Mouse (Mus musculus): ENCODE results near the gene Tgm2. TPM values are rescaled to one million over a fixed set of nuclear protein-coding genes. Genes with fewer than 3 reads are reported as not detected.

Gene Tgm2
- polyA plus RNA-seq, 1 experiment from 2014 or later: 218 TPM

GRCm38 (mm10) chr2:158167496-158168205 lies 21.4 kb upstream of the Tgm2 start:
- Histone ChIP-seq H3K4me3 (no peak overlapping the region), H3K4me2 (peak overlapping the region; percentile 24; the same call in 1 of the 2 replicates), H3K9ac (0 out of 2 replicates have a peak overlapping the region, but pooled peaks have one; percentile 12), H3K4me1 (peaks cover 36% of the 10 kb centered on the region), H3K36me3 (no peaks in the 10 kb centered on the region), H3K27me3 (replicated peaks) (no peaks in the 10 kb centered on the region), H3K9me3 (0 out of 2 replicates have a peak, but pooled peaks cover 5% of the 10 kb centered on the region), H3K27ac (replicated peaks) (peak overlapping the region; percentile 85)
- ATAC-seq (ENCODE audit: extremely low read depth, insufficient number of reproducible peaks, low FRiP score, low TSS enrichment): no peak
- 30% methylated on average over 9 of the region's 9 CpGs for WGBS

- WGBS: 71% methylated on average over 7 of the region's 7 CpGs
- H3K9ac ChIP-seq: no peak overlapping the region
- H3K4me1 ChIP-seq: peaks cover 41% of the 10 kb centered on the region
Measured at GRCm38 (mm10) chr2:158166628-158167027, 20.4 kb upstream of the Tgm2 start.

GRCm38 (mm10) chr2:158165776-158166175 lies 19.5 kb upstream of the Tgm2 start:
- Histone ChIP-seq H3K36me3 (no peaks in the 10 kb centered on the region), H3K4me3 (no peak overlapping the region), H3K27me3 (replicated peaks) (no peaks in the 10 kb centered on the region), H3K27ac (replicated peaks) (no peak overlapping the region), H3K4me1 (peaks cover 45% of the 10 kb centered on the region), H3K4me2 (no peak overlapping the region), H3K9ac (no peak overlapping the region), H3K9me3 (no peaks in the 10 kb centered on the region)
- ATAC-seq (ENCODE audit: extremely low read depth, insufficient number of reproducible peaks, low FRiP score, low TSS enrichment): no peak
- 77% methylated on average over 4 of the region's 4 CpGs for WGBS

More at GRCm38 (mm10) chr2:158166628-158167027, 20.4 kb upstream of the Tgm2 start:
- H3K4me2 ChIP-seq: no peak overlapping the region
- H3K27me3 ChIP-seq (replicated peaks): no peaks in the 10 kb centered on the region
- H3K36me3 ChIP-seq: no peaks in the 10 kb centered on the region
- peak overlapping the region; percentile 85 for H3K27ac ChIP-seq (replicated peaks)
- ATAC-seq (ENCODE audit: extremely low read depth, insufficient number of reproducible peaks, low FRiP score, low TSS enrichment): no peak
- no peak overlapping the region for H3K4me3 ChIP-seq
- no peaks in the 10 kb centered on the region for H3K9me3 ChIP-seq

- peaks cover 39% of the 10 kb centered on the region for H3K4me1 ChIP-seq
- 0 out of 2 replicates have a peak, but pooled peaks cover 4% of the 10 kb centered on the region for H3K9me3 ChIP-seq
- H3K27me3 ChIP-seq (replicated peaks): no peaks in the 10 kb centered on the region
- H3K27ac ChIP-seq (replicated peaks): no peak overlapping the region
- H3K9ac ChIP-seq: no peak overlapping the region
- WGBS: 67% methylated on average over 6 of the region's 6 CpGs
- H3K4me3 ChIP-seq: no peak overlapping the region
- no peak overlapping the region for H3K4me2 ChIP-seq
- ATAC-seq (ENCODE audit: extremely low read depth, insufficient number of reproducible peaks, low FRiP score, low TSS enrichment): no peak
- no peaks in the 10 kb centered on the region for H3K36me3 ChIP-seq
Measured at GRCm38 (mm10) chr2:158163034-158163433, 16.8 kb upstream of the Tgm2 start.

- ATAC-seq (ENCODE audit: extremely low read depth, insufficient number of reproducible peaks, low FRiP score, low TSS enrichment): no peak
- no peak overlapping the region for H3K27ac ChIP-seq (replicated peaks)
Measured at GRCm38 (mm10) chr2:158161761-158162160, 15.5 kb upstream of the Tgm2 start.

GRCm38 (mm10) chr2:158159376-158160235 lies 13.4 kb upstream of the Tgm2 start:
- WGBS: 19% methylated on average over 7 of the region's 7 CpGs
- Histone ChIP-seq H3K4me3 (peak overlapping the region; percentile 22), H3K4me1 (peaks cover 23% of the 10 kb centered on the region), H3K9ac (peak overlapping the region; percentile 76), H3K36me3 (no peaks in the 10 kb centered on the region), H3K27ac (replicated peaks) (peak overlapping the region; percentile 83), H3K27me3 (replicated peaks) (no peaks in the 10 kb centered on the region), H3K9me3 (0 out of 2 replicates have a peak, but pooled peaks cover 4% of the 10 kb centered on the region), H3K4me2 (peak overlapping the region; percentile 67)
- ATAC-seq (ENCODE audit: extremely low read depth, insufficient number of reproducible peaks, low FRiP score, low TSS enrichment): 0 out of 2 replicates have a peak, but pooled peaks have one; percentile 16

More at GRCm38 (mm10) chr2:158161761-158162160, 15.5 kb upstream of the Tgm2 start:
- Histone ChIP-seq H3K4me3 (no peak overlapping the region), H3K4me1 (peaks cover 27% of the 10 kb centered on the region), H3K4me2 (no peak overlapping the region), H3K9ac (no peak overlapping the region), H3K9me3 (0 out of 2 replicates have a peak, but pooled peaks cover 4% of the 10 kb centered on the region), H3K36me3 (no peaks in the 10 kb centered on the region), H3K27me3 (replicated peaks) (no peaks in the 10 kb centered on the region)
- WGBS: 74% methylated on average over 6 of the region's 6 CpGs

GRCm38 (mm10) chr2:158157654-158158053 lies 11.4 kb upstream of the Tgm2 start:
- no peaks in the 10 kb centered on the region for H3K27me3 ChIP-seq (replicated peaks)
- H3K4me1 ChIP-seq: peaks cover 40% of the 10 kb centered on the region
- no peaks in the 10 kb centered on the region for H3K36me3 ChIP-seq
- 70% methylated on average over 8 of the region's 8 CpGs for WGBS
- no peak overlapping the region for H3K4me3 ChIP-seq
- H3K9me3 ChIP-seq: 0 out of 2 replicates have a peak, but pooled peaks cover 4% of the 10 kb centered on the region
- H3K4me2 ChIP-seq: no peak overlapping the region
- no peak for ATAC-seq (ENCODE audit: extremely low read depth, insufficient number of reproducible peaks, low FRiP score, low TSS enrichment)
- no peak overlapping the region for H3K9ac ChIP-seq
- no peak overlapping the region for H3K27ac ChIP-seq (replicated peaks)

- Histone ChIP-seq H3K36me3 (no peaks in the 10 kb centered on the region), H3K9me3 (0 out of 2 replicates have a peak, but pooled peaks cover 4% of the 10 kb centered on the region), H3K27ac (replicated peaks) (no peak overlapping the region), H3K27me3 (replicated peaks) (no peaks in the 10 kb centered on the region), H3K4me1 (peaks cover 42% of the 10 kb centered on the region), H3K9ac (no peak overlapping the region), H3K4me3 (no peak overlapping the region), H3K4me2 (no peak overlapping the region)
- ATAC-seq (ENCODE audit: extremely low read depth, insufficient number of reproducible peaks, low FRiP score, low TSS enrichment): no peak
- WGBS: 85% methylated on average over 9 of the region's 9 CpGs
Measured at GRCm38 (mm10) chr2:158156487-158156886, 10.3 kb upstream of the Tgm2 start.

- WGBS: 82% methylated on average over 2 of the region's 2 CpGs
- Histone ChIP-seq H3K9ac (no peak overlapping the region), H3K27ac (replicated peaks) (no peak overlapping the region), H3K4me1 (peaks cover 39% of the 10 kb centered on the region), H3K4me3 (no peak overlapping the region), H3K9me3 (peaks cover 11% of the 10 kb centered on the region), H3K27me3 (replicated peaks) (no peaks in the 10 kb centered on the region), H3K36me3 (no peaks in the 10 kb centered on the region), H3K4me2 (no peak overlapping the region)
- no peak for ATAC-seq (ENCODE audit: extremely low read depth, insufficient number of reproducible peaks, low FRiP score, low TSS enrichment)
Measured at GRCm38 (mm10) chr2:158155615-158156014, 9.4 kb upstream of the Tgm2 start.

- H3K4me1 ChIP-seq: peaks cover 34% of the 10 kb centered on the region
- no peak overlapping the region for H3K27ac ChIP-seq (replicated peaks)
- H3K9ac ChIP-seq: no peak overlapping the region
- ATAC-seq (ENCODE audit: extremely low read depth, insufficient number of reproducible peaks, low FRiP score, low TSS enrichment): no peak
- 80% methylated on average over 7 of the region's 7 CpGs for WGBS
- no peak overlapping the region for H3K4me2 ChIP-seq
- H3K36me3 ChIP-seq: no peaks in the 10 kb centered on the region
- no peak overlapping the region for H3K4me3 ChIP-seq
- H3K27me3 ChIP-seq (replicated peaks): no peaks in the 10 kb centered on the region
- H3K9me3 ChIP-seq: peaks cover 11% of the 10 kb centered on the region
Measured at GRCm38 (mm10) chr2:158155101-158155500, 8.9 kb upstream of the Tgm2 start.

GRCm38 (mm10) chr2:158154641-158155040 lies 8.4 kb upstream of the Tgm2 start:
- Histone ChIP-seq H3K4me1 (peaks cover 30% of the 10 kb centered on the region), H3K9ac (no peak overlapping the region), H3K27ac (replicated peaks) (no peak overlapping the region), H3K36me3 (no peaks in the 10 kb centered on the region), H3K4me2 (peak overlapping the region; percentile 86; the same call in 1 of the 2 replicates), H3K9me3 (peaks cover 11% of the 10 kb centered on the region), H3K27me3 (replicated peaks) (no peaks in the 10 kb centered on the region), H3K4me3 (no peak overlapping the region)
- no peak for ATAC-seq (ENCODE audit: extremely low read depth, insufficient number of reproducible peaks, low FRiP score, low TSS enrichment)
- 73% methylated on average over 8 of the region's 8 CpGs for WGBS

All from heart, embryonic 13.5 days (tissue).